Mouse (Mus musculus) liver, embryonic 13.5 days (tissue): ENCODE measurements around the gene Eml6. TPM values are rescaled to one million over a fixed set of nuclear protein-coding genes. Genes with fewer than 3 reads are reported as not detected.
A peak's percentile ranks its signal among the peaks of the same experiment; 100 is the strongest.

Experiments used
- ATAC-seq: fragments of 200-750 bp; cut with Nextera tagmentation; 2 replicates; pipeline ENCODE4 v1.8.0; 2017; ENCODE audit warnings: low read depth, mild to moderate bottlenecking, moderate number of reproducible peaks, moderate library complexity
- DNase-seq: peaks from one replicate; pipeline ENCODE4 v3.0.0; 2022
- H3K27ac ChIP-seq: fragments of 300-500 bp; sonication (generic); 2 replicates; pipeline ENCODE4 v1.5.1; 2015; ENCODE audit warnings: moderate library complexity, mild to moderate bottlenecking, inconsistent platforms
- H3K27me3 ChIP-seq: fragments of 300-500 bp; sonication (generic); 2 replicates; pipeline ENCODE4 v1.6.1; 2015; ENCODE audit warnings: mild to moderate bottlenecking, inconsistent platforms
- H3K36me3 ChIP-seq: fragments of 300-500 bp; sonication (generic); 2 replicates; pipeline ENCODE4 v1.6.1; 2015; ENCODE audit warnings: mild to moderate bottlenecking, inconsistent platforms
- H3K4me1 ChIP-seq: fragments of 300-500 bp; sonication (generic); replicated peaks from 2 replicates; pipeline ENCODE4 v1.6.1; 2015; ENCODE audit warnings: inconsistent platforms
- H3K4me2 ChIP-seq: fragments of 300-500 bp; sonication (generic); 2 replicates; pipeline ENCODE4 v1.6.1; 2015; ENCODE audit warnings: inconsistent platforms, mild to moderate bottlenecking, moderate library complexity
- H3K4me3 ChIP-seq: fragments of 300-500 bp; sonication (generic); replicated peaks from 2 replicates; pipeline ENCODE4 v1.5.1; 2015; ENCODE audit warnings: mild to moderate bottlenecking, inconsistent platforms
- H3K9ac ChIP-seq: fragments of 300-500 bp; sonication (generic); 2 replicates; pipeline ENCODE4 v1.6.1; 2015; ENCODE audit warnings: mild to moderate bottlenecking, inconsistent platforms
- H3K9me3 ChIP-seq: fragments of 300-500 bp; sonication (generic); replicated peaks from 2 replicates; pipeline ENCODE4 v1.6.1; 2016; ENCODE audit warnings: inconsistent platforms
- WGBS: fragments of 180-500 bp; shearing (Covaris S2); methylation state at CpG from one replicate; pipeline ENCODE4 v1.1.7; 2015; ENCODE audit not compliant: insufficient replicate concordance; 5-methylcytosine and 5-hydroxymethylcytosine counted together
- polyA plus RNA-seq: library from polyadenylated mRNA; unstranded; fragments of >200 nt; fragmentation: Nextera tagmentation; extraction: Ambion mirVana; gene quantifications from 2 replicates; pipeline ENCODE4 v1.2.1, GENCODE M21; 2015

The Eml6 gene
- polyA plus RNA-seq, 1 experiment from 2014 or later = 0.17 TPM

GRCm38 (mm10) chr11:29812475-29812874 lies 213.4 kb downstream of the Eml6 start:
- no peak for ATAC-seq
- WGBS = 81% methylated on average over 3 of the region's 3 CpGs
- H3K4me1 ChIP-seq = peaks cover 59% of the 10 kb centered on the region
- H3K36me3 ChIP-seq = no peaks in the 10 kb centered on the region
- no peak for DNase-seq
- H3K9me3 ChIP-seq = no peaks in the 10 kb centered on the region
- peak overlapping the region; percentile 29; the same call in 1 of the 2 replicates for H3K27ac ChIP-seq
- no peak overlapping the region for H3K4me3 ChIP-seq
- no peak overlapping the region for H3K4me2 ChIP-seq
- H3K9ac ChIP-seq = no peak overlapping the region
- H3K27me3 ChIP-seq = no peaks in the 10 kb centered on the region

GRCm38 (mm10) chr11:29810324-29810723 lies 215.5 kb downstream of the Eml6 start:
- no peak for DNase-seq
- H3K27me3 ChIP-seq = no peaks in the 10 kb centered on the region
- H3K36me3 ChIP-seq = no peaks in the 10 kb centered on the region
- H3K4me3 ChIP-seq = no peak overlapping the region
- H3K4me1 ChIP-seq = peaks cover 42% of the 10 kb centered on the region
- H3K4me2 ChIP-seq = no peak overlapping the region
- 37% methylated on average over 3 of the region's 3 CpGs for WGBS
- ATAC-seq = no peak
- H3K9ac ChIP-seq = no peak overlapping the region
- no peak overlapping the region for H3K27ac ChIP-seq
- H3K9me3 ChIP-seq = no peaks in the 10 kb centered on the region

GRCm38 (mm10) chr11:29808981-29809589 lies 216.7 kb downstream of the Eml6 start:
- Histone ChIP-seq H3K36me3 (no peaks in the 10 kb centered on the region), H3K27ac (peak overlapping the region; percentile 19; the same call in 1 of the 2 replicates), H3K4me3 (no peak overlapping the region), H3K4me2 (no peak overlapping the region), H3K4me1 (peaks cover 33% of the 10 kb centered on the region), H3K9ac (no peak overlapping the region), H3K27me3 (no peaks in the 10 kb centered on the region), H3K9me3 (no peaks in the 10 kb centered on the region)
- 69% methylated on average over 7 of the region's 7 CpGs for WGBS
- no peak for DNase-seq
- no peak for ATAC-seq

GRCm38 (mm10) chr11:29808173-29808980 lies 217.5 kb downstream of the Eml6 start:
- no peak overlapping the region for H3K4me2 ChIP-seq
- H3K9me3 ChIP-seq = no peaks in the 10 kb centered on the region
- ATAC-seq = peak; percentile 73
- no peak overlapping the region for H3K4me3 ChIP-seq
- H3K36me3 ChIP-seq = no peaks in the 10 kb centered on the region
- DNase-seq = no peak
- peak overlapping the region; percentile 19 for H3K27ac ChIP-seq
- 15% methylated on average over 9 of the region's 9 CpGs for WGBS
- H3K9ac ChIP-seq = 0 out of 2 replicates have a peak overlapping the region, but pooled peaks have one; percentile 27
- H3K27me3 ChIP-seq = no peaks in the 10 kb centered on the region
- peaks cover 28% of the 10 kb centered on the region for H3K4me1 ChIP-seq

GRCm38 (mm10) chr11:29807325-29807724 lies 218.5 kb downstream of the Eml6 start:
- ATAC-seq = no peak
- no peak overlapping the region for H3K27ac ChIP-seq
- no peaks in the 10 kb centered on the region for H3K9me3 ChIP-seq
- H3K4me2 ChIP-seq = no peak overlapping the region
- no peak overlapping the region for H3K9ac ChIP-seq
- no peak overlapping the region for H3K4me3 ChIP-seq
- H3K4me1 ChIP-seq = peaks cover 18% of the 10 kb centered on the region
- 75% methylated on average over 5 of the region's 5 CpGs for WGBS
- no peaks in the 10 kb centered on the region for H3K36me3 ChIP-seq
- no peak for DNase-seq
- no peaks in the 10 kb centered on the region for H3K27me3 ChIP-seq

GRCm38 (mm10) chr11:29801432-29802427 lies 224.1 kb downstream of the Eml6 start:
- DNase-seq (no peak), ATAC-seq (no peak)
- Histone ChIP-seq H3K4me3 (no peak overlapping the region), H3K4me1 (no peaks in the 10 kb centered on the region), H3K9me3 (no peaks in the 10 kb centered on the region), H3K27me3 (no peaks in the 10 kb centered on the region), H3K9ac (no peak overlapping the region), H3K4me2 (no peak overlapping the region), H3K36me3 (no peaks in the 10 kb centered on the region), H3K27ac (no peak overlapping the region)
- WGBS = 63% methylated on average over 2 of the region's 2 CpGs

- H3K27ac ChIP-seq = no peak overlapping the region
- no peak overlapping the region for H3K4me3 ChIP-seq
- H3K9ac ChIP-seq = no peak overlapping the region
- no peak for ATAC-seq
- H3K9me3 ChIP-seq = no peaks in the 10 kb centered on the region
- 39% methylated on average over 1 of the region's 1 CpGs for WGBS
- no peak overlapping the region for H3K4me2 ChIP-seq
- no peaks in the 10 kb centered on the region for H3K27me3 ChIP-seq
- DNase-seq = no peak
- H3K36me3 ChIP-seq = no peaks in the 10 kb centered on the region
- no peaks in the 10 kb centered on the region for H3K4me1 ChIP-seq
Measured at GRCm38 (mm10) chr11:29799839-29800238, 226.0 kb downstream of the Eml6 start.

- ATAC-seq = no peak
- Histone ChIP-seq H3K27ac (no peak overlapping the region), H3K4me1 (no peaks in the 10 kb centered on the region), H3K9ac (no peak overlapping the region), H3K9me3 (no peaks in the 10 kb centered on the region), H3K36me3 (no peaks in the 10 kb centered on the region), H3K4me3 (no peak overlapping the region), H3K27me3 (no peaks in the 10 kb centered on the region), H3K4me2 (no peak overlapping the region)
- 83% methylated on average over 6 of the region's 6 CpGs for WGBS
- no peak for DNase-seq
Measured at GRCm38 (mm10) chr11:29795106-29795505, 230.7 kb downstream of the Eml6 start.

- Histone ChIP-seq H3K4me1 (no peaks in the 10 kb centered on the region), H3K4me3 (no peak overlapping the region), H3K9ac (no peak overlapping the region), H3K27ac (no peak overlapping the region), H3K4me2 (no peak overlapping the region), H3K9me3 (no peaks in the 10 kb centered on the region), H3K36me3 (no peaks in the 10 kb centered on the region), H3K27me3 (no peaks in the 10 kb centered on the region)
- 29% methylated on average over 2 of the region's 2 CpGs for WGBS
- ATAC-seq (no peak), DNase-seq (no peak)
Measured at GRCm38 (mm10) chr11:29794475-29794874, 231.4 kb downstream of the Eml6 start.

GRCm38 (mm10) chr11:29790796-29791195 lies 235.0 kb downstream of the Eml6 start:
- H3K27me3 ChIP-seq = no peaks in the 10 kb centered on the region
- no peak overlapping the region for H3K4me3 ChIP-seq
- 57% methylated on average over 2 of the region's 2 CpGs for WGBS

More at GRCm38 (mm10) chr11:29790796-29791195, 235.0 kb downstream of the Eml6 start:
- DNase-seq (no peak), ATAC-seq (no peak; the same call in 1 of the 2 replicates)
- Histone ChIP-seq H3K9ac (no peak overlapping the region), H3K4me2 (no peak overlapping the region), H3K4me1 (peaks cover 12% of the 10 kb centered on the region), H3K36me3 (no peaks in the 10 kb centered on the region), H3K9me3 (no peaks in the 10 kb centered on the region), H3K27ac (no peak overlapping the region)
